Mouse (Mus musculus): ENCODE results near the gene Gbp9.
A peak's percentile ranks its signal among the peaks of the same experiment; 100 is the strongest.
"Not testable (repeated sequence)": the region's sequence is repeated elsewhere in the genome, so short reads cannot be mapped to it uniquely, and the experiment has no call there.

Gbp9 gene

DNA sequence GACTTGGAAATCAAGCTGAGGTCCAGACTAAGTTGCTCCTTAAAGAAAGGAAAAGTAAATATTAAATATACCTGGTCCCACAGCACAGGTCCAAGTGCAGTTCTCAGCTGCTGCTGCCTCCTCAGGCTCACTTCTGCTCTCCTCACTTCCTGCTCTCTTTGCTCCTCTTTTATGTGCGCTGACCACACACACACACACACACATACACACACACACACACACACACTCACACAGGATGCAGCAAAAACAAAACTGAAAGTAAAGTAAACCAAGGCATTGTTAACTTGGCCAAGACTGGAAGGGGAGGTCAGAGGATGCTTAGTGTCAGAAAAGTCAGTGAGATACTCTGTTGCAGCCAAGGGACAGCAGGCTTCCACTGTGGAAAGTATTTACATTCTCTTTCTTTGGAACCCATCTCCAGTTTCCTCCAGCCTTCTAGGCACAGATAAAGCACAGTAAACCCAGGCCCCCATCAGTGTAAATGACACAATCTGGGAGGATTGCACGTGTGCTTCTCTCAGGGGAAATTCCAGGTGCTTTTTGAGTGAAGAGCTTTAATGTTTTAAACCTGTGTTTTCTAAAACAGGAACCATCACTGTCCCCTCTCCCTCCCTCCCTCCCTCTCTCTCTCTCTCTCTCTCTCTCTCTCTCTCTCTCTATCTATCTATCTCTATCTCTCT, at the start of gene Gbp9, which contains the start of the genes Gbp8 and Gbp4:
TSS of gene Gbp9 (minus strand) at position 131 of the 680 bp plus-strand sequence.
TSS of gene Gbp8 (minus strand) at position 132 of the 680 bp plus-strand sequence.
TSS of gene Gbp4 (minus strand) at position 178 of the 680 bp plus-strand sequence.
- DNase-seq (ENCODE audit: extremely low read depth, low read depth): not testable (repeated sequence)

- no peak for DNase-seq (ENCODE audit: extremely low read depth, low read depth)
Measured at GRCm38 (mm10) chr5:105181446-105181845, 42.1 kb upstream of the Gbp9 start.

GRCm38 (mm10) chr5:105156582-105156981, 17.2 kb upstream of the Gbp9 start:
- DNase-seq (ENCODE audit: extremely low read depth, low read depth): no peak

DNA sequence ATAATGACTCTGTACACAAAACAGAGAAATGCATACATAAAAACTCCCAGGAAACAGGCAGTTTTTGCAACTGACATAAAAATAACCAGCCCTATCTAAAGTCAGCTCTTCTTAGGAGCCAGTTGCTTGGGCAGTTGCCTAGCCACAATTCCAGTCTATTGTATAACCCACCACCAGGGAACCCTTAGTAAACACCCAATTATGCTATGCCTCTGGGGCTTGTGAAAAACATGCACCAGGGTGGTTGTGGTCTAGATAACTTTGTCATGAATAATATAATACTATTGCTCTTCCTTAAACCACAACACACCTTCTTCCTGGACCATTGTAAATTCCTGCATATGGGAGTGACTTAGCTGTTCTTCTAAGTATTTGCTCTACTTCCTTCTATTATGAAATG, 14.7 kb upstream of the Gbp9 start:
- DNase-seq (ENCODE audit: extremely low read depth, low read depth): no peak

DNA sequence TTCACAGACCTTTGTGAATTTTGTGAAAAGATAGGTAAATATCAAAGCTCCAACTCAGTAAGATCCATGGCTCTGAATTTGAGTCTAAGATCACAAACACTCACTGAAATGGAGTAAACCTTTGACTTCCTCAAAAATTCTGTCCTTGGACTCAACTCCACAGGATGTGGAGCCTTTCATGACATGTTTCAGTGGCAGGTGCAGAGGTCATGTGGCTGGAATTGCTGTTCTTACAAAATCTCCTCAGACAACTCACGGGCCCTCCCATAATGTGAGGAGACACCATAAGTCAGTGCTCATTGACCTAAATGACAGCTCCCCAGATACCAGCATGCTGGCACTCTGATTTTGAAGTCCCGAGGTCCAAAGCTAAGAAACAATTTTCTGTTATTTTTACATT, 8.7 kb upstream of the Gbp9 start:
- not testable (repeated sequence) for DNase-seq (ENCODE audit: extremely low read depth, low read depth)

DNA sequence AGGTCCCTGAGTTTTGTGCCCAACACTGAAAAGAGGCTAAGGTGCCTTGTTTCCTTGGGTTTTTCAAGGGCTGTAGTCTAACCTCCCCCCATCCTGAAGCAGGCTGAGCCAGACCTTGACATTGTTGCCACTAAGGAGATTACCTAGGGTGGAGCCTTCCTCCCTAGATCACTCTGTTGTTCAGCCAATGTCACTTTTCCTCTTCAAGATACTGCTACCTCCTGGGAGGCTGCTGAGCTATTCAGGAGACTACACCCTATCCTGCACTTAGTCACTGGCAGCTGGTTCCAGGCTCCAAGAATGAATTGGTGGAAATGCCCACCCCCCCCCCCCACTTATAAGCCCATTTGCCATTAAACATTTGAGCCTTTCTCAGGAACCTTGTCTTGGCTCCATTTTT, 7.1 kb upstream of the Gbp9 start:
- DNase-seq (ENCODE audit: extremely low read depth, low read depth): no peak

- DNase-seq (ENCODE audit: extremely low read depth, low read depth): not testable (repeated sequence)
Measured at GRCm38 (mm10) chr5:105145731-105146130, 6.4 kb upstream of the Gbp9 start.

GRCm38 (mm10) chr5:105140089-105140810, 911 bp upstream of the Gbp9 start:
- not testable (repeated sequence) for DNase-seq (ENCODE audit: extremely low read depth, low read depth)

- no peak for DNase-seq (ENCODE audit: extremely low read depth, low read depth)
Measured at GRCm38 (mm10) chr5:105138906-105139305, 433 bp downstream of the Gbp9 start.

DNA sequence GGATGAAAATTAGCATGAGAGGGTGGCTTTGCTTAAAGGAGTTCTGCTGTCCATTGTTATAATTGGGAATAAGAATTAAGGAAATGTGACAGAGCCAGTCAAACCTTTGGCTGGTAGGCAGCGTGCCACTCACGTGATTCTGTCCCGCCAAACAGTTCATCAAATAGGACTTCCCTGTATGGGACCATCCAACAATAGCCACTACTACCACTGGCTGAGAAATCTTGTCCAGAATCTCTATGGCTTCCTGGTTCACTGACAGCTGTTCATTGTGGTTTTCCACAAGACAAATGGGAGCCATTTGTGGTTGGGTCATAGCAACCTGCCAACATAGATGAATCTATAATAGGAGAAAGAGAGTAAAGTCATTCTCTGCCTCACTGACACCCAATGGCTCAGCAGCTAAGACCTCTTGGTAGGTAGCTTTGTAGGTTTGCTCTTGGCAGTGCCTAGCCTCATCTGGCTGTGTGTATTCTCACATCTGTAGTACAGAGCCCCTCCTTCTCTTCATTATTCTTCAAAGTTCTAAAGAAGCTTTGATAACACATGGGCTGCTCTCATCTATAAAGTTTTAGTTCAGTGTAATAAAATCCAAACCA, 2.5 kb downstream of the Gbp9 start:
- not testable (repeated sequence) for DNase-seq (ENCODE audit: extremely low read depth, low read depth)

DNA sequence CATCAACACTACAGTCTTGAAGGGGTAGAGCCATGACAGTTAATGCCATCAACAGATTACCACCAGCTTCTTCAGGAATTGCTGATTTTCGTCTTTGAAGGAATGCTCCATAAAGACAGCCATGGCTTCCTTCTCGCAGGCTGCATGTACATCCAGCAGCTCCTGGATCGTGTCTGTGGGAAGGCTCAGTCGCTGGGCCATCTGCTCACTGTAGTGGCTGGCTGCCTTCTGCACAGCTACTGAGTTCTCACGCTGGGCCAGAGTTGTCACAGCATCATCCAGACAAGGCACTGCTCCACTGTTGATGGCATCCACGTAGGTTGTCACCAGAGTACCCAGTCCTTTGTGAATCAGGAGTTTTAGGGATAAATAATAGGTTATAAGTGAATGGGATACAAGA, 17.6 kb downstream of the Gbp9 start:
- not testable (repeated sequence) for DNase-seq (ENCODE audit: extremely low read depth, low read depth)

- no peak for DNase-seq (ENCODE audit: extremely low read depth, low read depth)
Measured at GRCm38 (mm10) chr5:105115740-105116139, 23.6 kb downstream of the Gbp9 start.

DNA sequence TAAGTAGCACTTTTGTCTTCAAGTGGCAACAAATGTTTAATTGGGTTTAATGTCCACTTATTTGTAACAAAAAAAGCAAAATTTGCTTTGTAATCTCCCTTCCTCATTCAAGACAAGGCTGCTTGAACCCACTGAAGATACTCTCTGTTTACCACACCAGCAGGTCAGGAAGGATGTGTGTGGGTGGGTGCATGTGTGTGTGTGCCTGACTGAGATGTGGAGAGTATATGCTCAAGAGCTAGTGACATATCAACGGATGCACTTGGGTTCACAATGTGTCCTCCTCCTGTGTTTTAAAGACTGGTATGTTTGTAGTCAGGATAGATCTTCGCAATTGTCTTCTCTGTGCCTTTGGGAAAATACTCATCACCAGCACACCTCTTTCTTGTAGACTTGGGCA, 24.6 kb downstream of the Gbp9 start:
- no peak for DNase-seq (ENCODE audit: extremely low read depth, low read depth)

- DNase-seq (ENCODE audit: extremely low read depth, low read depth): no peak
Measured at GRCm38 (mm10) chr5:105113656-105114055, 25.7 kb downstream of the Gbp9 start.

DNA sequence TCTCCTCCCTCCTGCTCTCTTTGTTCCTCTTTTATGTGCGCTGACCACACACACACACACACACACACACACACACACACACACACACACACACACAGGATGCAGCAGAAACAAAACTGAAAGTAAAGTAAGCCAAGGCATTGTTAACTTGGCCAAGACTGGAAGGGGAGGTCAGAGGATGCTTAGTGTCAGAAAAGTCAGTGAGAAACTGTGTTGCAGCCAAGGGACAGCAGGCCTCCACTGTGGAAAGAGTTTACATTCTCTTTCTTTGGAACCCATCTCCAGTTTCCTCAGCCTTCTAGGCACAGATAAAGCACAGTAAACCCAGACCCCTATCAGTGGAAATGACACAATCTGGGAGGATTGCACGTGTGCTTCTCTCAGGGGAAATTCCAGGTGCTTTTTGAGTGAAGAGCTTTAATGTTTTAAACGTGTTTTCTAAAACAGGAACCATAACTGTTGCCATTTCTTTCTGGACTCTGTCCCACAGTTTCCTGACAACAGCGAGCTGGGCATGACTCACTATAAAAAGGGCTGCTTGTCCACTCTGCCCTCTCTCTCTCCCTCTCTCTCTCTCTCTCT, 29.0 kb downstream of the Gbp9 start:
- DNase-seq (ENCODE audit: extremely low read depth, low read depth): not testable (repeated sequence)

- DNase-seq (ENCODE audit: extremely low read depth, low read depth): not testable (repeated sequence)
Measured at GRCm38 (mm10) chr5:105109775-105110174, 29.6 kb downstream of the Gbp9 start.

- DNase-seq (ENCODE audit: extremely low read depth, low read depth): not testable (repeated sequence)
Measured at GRCm38 (mm10) chr5:105105689-105106088, 33.6 kb downstream of the Gbp9 start.

GRCm38 (mm10) chr5:105081900-105082299, 57.4 kb downstream of the Gbp9 start:
- peak; percentile 6 for DNase-seq (ENCODE audit: extremely low read depth, low read depth)

- not testable (repeated sequence) for DNase-seq (ENCODE audit: extremely low read depth, low read depth)
Measured at GRCm38 (mm10) chr5:105068356-105068755, 71.0 kb downstream of the Gbp9 start.

DNA sequence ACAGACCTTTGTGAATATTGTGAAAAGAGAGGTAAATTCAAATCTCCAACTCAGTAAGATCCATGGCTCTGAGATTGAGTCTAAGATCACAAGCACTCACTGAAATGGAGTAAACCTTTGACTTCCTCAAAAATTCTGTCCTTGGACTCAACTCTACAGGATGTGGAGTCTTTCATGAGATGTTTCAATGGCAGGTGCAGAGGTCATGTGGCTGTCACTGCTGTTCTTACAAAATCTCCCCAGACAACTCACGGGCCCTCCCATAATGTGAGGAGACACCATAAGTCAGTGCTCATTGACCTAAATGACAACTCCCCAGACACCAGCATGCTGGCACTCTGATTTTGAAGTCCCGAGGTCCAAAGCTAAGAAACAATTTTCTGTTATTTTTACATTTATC, 74.9 kb downstream of the Gbp9 start:
- not testable (repeated sequence) for DNase-seq (ENCODE audit: extremely low read depth, low read depth)

GRCm38 (mm10) chr5:105063321-105063720, 76.0 kb downstream of the Gbp9 start:
- no peak for DNase-seq (ENCODE audit: extremely low read depth, low read depth)

- DNase-seq (ENCODE audit: extremely low read depth, low read depth): not testable (repeated sequence)
Measured at GRCm38 (mm10) chr5:105062403-105062802, 76.9 kb downstream of the Gbp9 start.
